Mouse (Mus musculus): ENCODE measurements around the gene Cic. TPM values are rescaled to one million over a fixed set of nuclear protein-coding genes. Genes with fewer than 3 reads are reported as not detected.

Gene Cic
- polyA plus RNA-seq, 1 experiment: 290 TPM

DNA sequence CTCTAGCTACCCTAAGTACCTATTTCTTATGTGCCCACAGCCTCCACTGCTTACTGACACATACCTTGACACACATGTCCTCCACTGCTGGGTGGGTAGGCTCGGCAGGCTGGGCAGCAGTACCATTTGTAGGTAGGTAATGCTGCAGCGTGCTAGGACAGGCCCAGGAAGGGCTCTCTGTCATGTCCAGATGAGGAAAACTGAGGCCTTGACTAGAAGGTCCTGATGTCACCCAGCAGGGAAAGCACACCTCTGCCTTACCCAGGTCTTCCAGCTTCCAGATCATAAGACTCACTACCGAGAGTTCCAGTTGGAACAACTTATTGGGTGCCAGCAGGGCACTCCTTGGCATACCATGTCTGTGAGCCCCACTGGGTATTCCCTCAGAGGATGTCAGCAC lies 7.5 kb downstream of the Cic start:
- Histone ChIP-seq H3K4me3 (replicated peaks) (peak overlapping the region; percentile 85), H3K4me1 (peaks cover 95% of the 10 kb centered on the region)

DNA sequence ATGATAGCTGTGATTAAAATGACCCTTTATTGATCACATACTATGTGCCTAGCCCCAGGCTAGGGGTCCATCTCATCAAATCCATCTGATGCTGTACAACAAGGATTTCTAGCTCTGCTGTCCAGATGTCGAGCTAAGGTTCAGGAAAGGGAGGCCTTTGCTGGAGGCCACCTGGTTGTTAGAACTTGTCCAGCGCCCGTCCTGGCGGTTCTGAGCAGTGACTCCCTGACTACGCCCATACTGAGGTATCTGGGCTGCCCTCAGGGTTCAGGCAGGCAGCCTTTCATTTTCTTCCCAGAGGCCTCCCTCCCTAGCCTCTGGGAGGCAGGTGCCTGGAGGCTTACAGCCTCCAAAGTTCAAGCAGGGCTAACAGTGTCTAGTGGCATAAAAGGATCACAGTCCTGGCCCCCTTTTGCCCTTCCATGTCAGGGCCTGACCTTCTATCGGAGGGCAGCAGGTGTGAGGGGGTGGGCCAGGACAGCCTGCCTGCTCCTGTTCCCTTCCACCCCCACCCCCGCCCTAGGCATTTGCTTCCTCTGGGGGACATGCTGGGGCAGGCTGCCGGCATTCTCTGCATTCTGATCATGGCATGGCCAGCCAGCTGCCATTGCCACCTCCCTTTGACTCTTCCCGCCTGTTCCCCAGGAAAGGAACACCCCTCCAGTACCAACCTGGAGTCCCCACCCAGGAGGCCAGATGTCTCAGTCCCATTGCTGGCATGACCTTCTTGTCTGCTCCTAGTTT lies 8.2 kb downstream of the Cic start:
- Histone ChIP-seq H3K27me3 (replicated peaks) (no peaks in the 10 kb centered on the region), H3K9me3 (no peaks in the 10 kb centered on the region), H3K36me3 (replicated peaks; ENCODE audit: low read length) (peaks cover 62% of the 10 kb centered on the region), H3K4me3 (replicated peaks) (peak overlapping the region; percentile 59), H3K4me1 (peaks cover 95% of the 10 kb centered on the region)
- no peak for TF ChIP-seq GATA1 (IDR thresholded peaks at IDR 0.05; ENCODE audit: borderline replicate concordance, low read length)
- no peak for TF ChIP-seq FLI1 (IDR thresholded peaks at IDR 0.05; ENCODE audit: low read length)

More for the DNA sequence above, 7.5 kb downstream of the Cic start:
- Histone ChIP-seq H3K9me3 (no peaks in the 10 kb centered on the region), H3K36me3 (replicated peaks; ENCODE audit: low read length) (peaks cover 68% of the 10 kb centered on the region), H3K27me3 (replicated peaks) (no peaks in the 10 kb centered on the region)
- TF ChIP-seq FLI1 (IDR thresholded peaks at IDR 0.05; ENCODE audit: low read length) (no peak), GATA1 (IDR thresholded peaks at IDR 0.05; ENCODE audit: borderline replicate concordance, low read length) (no peak)

GRCm38 (mm10) chr7:25277405-25277804 lies 9.9 kb downstream of the Cic start:
- Histone ChIP-seq H3K27me3 (replicated peaks) (no peaks in the 10 kb centered on the region), H3K4me1 (peaks cover 89% of the 10 kb centered on the region), H3K9me3 (no peaks in the 10 kb centered on the region), H3K4me3 (replicated peaks) (peak overlapping the region; percentile 92), H3K36me3 (replicated peaks; ENCODE audit: low read length) (peaks cover 45% of the 10 kb centered on the region)
- TF ChIP-seq FLI1 (IDR thresholded peaks at IDR 0.05; ENCODE audit: low read length): no peak
- TF ChIP-seq GATA1 (IDR thresholded peaks at IDR 0.05; ENCODE audit: borderline replicate concordance, low read length): no peak

DNA sequence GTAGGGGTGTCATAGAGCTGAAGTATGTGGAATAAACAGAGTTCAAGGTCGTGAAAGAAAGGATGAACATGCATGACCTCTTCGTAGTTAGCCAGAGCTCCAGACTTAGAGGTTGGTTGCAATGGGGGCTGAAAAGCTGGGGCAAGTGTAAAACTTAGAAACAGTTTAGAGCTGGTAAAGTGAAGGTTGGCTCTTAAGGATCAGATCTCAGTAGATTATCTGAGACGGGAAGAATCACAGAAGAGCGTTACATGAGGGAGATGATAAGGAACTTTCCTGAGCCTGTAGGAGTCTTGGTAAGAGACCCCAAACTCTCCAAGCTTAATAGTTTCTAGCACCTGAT lies 10.5 kb downstream of the Cic start:
- TF ChIP-seq GATA1 (IDR thresholded peaks at IDR 0.05; ENCODE audit: borderline replicate concordance, low read length) (no peak), FLI1 (IDR thresholded peaks at IDR 0.05; ENCODE audit: low read length) (no peak)
- no peaks in the 10 kb centered on the region for H3K27me3 ChIP-seq (replicated peaks)
- peaks cover 40% of the 10 kb centered on the region for H3K36me3 ChIP-seq (replicated peaks; ENCODE audit: low read length)
- peak overlapping the region; percentile 92 for H3K4me3 ChIP-seq (replicated peaks)
- H3K9me3 ChIP-seq: no peaks in the 10 kb centered on the region
- peaks cover 87% of the 10 kb centered on the region for H3K4me1 ChIP-seq

- TF ChIP-seq GATA1 (IDR thresholded peaks at IDR 0.05; ENCODE audit: borderline replicate concordance, low read length): no peak
- TF ChIP-seq FLI1 (IDR thresholded peaks at IDR 0.05; ENCODE audit: low read length): no peak
- H3K27me3 ChIP-seq (replicated peaks): no peaks in the 10 kb centered on the region
- H3K4me1 ChIP-seq: peaks cover 87% of the 10 kb centered on the region
- H3K9me3 ChIP-seq: no peaks in the 10 kb centered on the region
- H3K4me3 ChIP-seq (replicated peaks): peak overlapping the region; percentile 92
- peaks cover 34% of the 10 kb centered on the region for H3K36me3 ChIP-seq (replicated peaks; ENCODE audit: low read length)
These were observed 11.0 kb downstream of the Cic start for GRCm38 (mm10) chr7:25278341-25279075.

DNA sequence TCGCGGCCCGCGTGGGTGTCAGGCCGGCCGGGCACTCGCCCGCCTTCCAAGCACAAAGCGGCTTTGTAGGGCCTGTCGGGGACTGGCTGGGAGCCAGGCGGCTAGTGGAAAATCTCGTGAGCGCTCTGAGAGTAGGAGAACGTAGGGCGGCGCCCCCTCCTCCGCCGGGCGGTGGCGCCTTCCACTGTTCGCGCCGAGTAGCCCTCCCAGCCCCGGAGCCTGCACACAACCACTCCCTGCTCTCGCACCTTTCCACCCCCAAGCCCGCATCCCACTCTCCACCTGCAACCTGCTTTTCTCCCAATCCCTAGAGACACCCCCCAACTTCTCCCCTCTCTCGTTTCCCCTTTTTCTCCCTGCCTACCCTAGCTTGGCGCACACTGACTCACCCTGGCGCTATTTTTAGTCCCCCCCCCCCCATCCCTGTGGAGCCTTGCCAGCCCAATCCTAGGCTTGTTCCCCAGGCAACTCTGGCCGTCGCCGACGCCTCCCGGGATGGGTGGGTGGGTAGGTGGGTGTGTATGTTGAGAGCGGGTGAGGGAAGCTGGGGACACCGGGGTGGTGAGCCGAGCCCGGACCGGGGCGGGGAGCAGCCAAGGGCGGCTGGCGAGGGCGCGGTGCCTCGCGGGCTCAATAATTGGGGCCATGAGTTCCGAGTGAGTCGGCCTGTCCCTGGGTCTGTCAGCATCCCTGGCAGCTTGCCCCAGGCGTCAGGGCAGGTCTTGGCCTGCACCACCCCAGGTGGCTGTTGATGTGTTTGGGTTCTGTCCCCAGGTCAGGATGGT lies 11.8 kb downstream of the Cic start:
- H3K4me1 ChIP-seq: peaks cover 87% of the 10 kb centered on the region
- no peak for TF ChIP-seq FLI1 (IDR thresholded peaks at IDR 0.05; ENCODE audit: low read length)
- TF ChIP-seq GATA1 (IDR thresholded peaks at IDR 0.05; ENCODE audit: borderline replicate concordance, low read length): no peak
- peak overlapping the region; percentile 92 for H3K4me3 ChIP-seq (replicated peaks)
- H3K27me3 ChIP-seq (replicated peaks): no peaks in the 10 kb centered on the region
- H3K36me3 ChIP-seq (replicated peaks; ENCODE audit: low read length): peaks cover 30% of the 10 kb centered on the region
- H3K9me3 ChIP-seq: no peaks in the 10 kb centered on the region

DNA sequence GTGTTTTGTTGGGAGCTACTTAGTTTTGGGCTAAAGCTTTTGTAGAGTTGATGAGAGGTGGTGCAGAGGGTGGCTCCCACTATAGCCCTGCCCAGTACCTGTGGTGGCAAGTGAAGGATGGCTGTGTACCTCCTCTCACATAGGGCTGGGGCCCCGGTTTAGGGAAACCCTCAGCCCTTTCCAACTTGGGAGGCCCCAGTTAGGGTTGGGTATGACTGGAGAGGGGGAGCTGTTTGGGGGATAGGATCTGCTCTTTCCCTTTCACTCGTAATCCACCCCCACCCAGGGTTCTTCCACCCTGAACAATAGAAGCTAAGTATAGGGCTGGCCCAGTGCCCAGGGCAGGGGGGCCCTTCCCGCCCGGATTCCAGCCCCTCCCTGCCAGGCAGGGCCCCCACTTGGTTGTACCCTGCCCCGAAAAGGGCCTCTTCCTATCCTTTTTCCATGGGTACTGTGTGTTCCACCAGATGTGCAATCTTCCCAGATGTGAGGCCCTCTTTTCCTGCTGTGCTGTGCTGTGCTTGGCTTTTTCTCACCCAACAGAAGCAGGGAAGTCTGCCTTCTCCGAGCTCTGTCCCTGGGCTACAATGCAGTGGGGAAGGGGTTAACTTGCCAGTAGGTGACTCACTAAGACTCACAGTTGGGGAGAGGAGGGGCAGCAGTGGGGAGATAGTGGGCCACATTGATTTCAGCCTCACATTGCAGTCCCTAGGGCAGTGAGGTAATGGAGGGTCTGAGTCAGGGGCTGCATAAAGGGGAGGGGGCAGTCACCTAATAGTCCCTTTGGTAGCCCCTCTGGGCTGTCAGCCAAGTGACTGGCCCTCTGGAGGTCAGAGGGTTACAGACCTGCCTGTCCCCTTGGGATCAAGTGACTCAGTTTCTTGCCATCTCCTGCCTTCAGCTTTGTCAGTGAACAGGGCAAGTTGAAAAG lies 12.6 kb downstream of the Cic start:
- Histone ChIP-seq H3K27me3 (replicated peaks) (no peaks in the 10 kb centered on the region), H3K36me3 (replicated peaks; ENCODE audit: low read length) (peaks cover 30% of the 10 kb centered on the region), H3K4me1 (peaks cover 87% of the 10 kb centered on the region), H3K4me3 (replicated peaks) (peak overlapping the region; percentile 92), H3K9me3 (no peaks in the 10 kb centered on the region)
- TF ChIP-seq FLI1 (IDR thresholded peaks at IDR 0.05; ENCODE audit: low read length): no peak
- TF ChIP-seq GATA1 (IDR thresholded peaks at IDR 0.05; ENCODE audit: borderline replicate concordance, low read length): no peak

DNA sequence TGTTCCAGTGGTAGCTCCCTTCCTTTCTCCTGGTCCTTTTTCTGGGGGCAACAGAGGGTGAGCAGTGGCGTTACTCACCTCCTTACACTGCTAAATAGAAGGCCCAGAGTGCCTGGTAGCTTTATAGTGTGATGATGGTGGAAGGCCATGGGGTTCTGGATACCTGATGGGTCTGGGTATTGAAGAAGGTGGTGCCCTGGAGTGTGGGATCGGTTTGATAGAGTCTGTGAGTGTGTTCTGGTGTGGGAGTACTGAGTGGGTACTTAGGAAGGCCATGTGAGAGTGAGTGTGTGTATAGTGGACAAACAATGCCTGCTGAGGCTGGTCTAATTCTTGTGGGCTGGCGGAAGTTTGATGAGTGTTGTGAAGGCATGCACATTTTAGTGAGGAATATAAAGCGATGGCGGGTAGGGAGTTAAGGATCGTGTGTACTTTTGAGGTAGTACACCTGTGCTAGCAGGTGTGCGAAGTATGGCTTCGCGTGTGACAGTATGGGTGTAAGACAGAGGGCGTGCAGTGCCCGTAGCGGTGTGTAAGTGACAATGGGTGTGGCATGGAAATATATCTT lies 13.7 kb downstream of the Cic start:
- Histone ChIP-seq H3K27me3 (replicated peaks) (no peaks in the 10 kb centered on the region), H3K9me3 (no peaks in the 10 kb centered on the region), H3K4me3 (replicated peaks) (peak overlapping the region; percentile 92), H3K36me3 (replicated peaks; ENCODE audit: low read length) (peaks cover 30% of the 10 kb centered on the region), H3K4me1 (peaks cover 84% of the 10 kb centered on the region)
- TF ChIP-seq FLI1 (IDR thresholded peaks at IDR 0.05; ENCODE audit: low read length) (no peak), GATA1 (IDR thresholded peaks at IDR 0.05; ENCODE audit: borderline replicate concordance, low read length) (no peak)
